Mouse (Mus musculus) left cerebral cortex, adult 2 months (tissue): ENCODE data around the gene Sh2d7. TPM values are rescaled to one million over a fixed set of nuclear protein-coding genes. Genes with fewer than 3 reads are reported as not detected.
A peak's percentile ranks its signal among the peaks of the same experiment; 100 is the strongest.

Experiments used
- DNase-seq, 2 experiments: peaks; one replicate each; pipeline ENCODE4 v3.0.0; 2021 to 2022; ENCODE audit warnings: low spot score in 2 of 2, mixed read lengths in 1 of 2; ENCODE audit errors: extremely low spot score in 1 of 2
- H3K27ac ChIP-seq: fragments of 200-600 bp; 2 replicates; pipeline ENCODE4 v1.8.1; 2022
- H3K4me3 ChIP-seq: fragments of 200-600 bp; 2 replicates; pipeline ENCODE4 v1.8.1; 2022
- CTCF ChIP-seq: fragments of 200-600 bp; IDR thresholded peaks from 2 replicates; pipeline ENCODE4 v1.8.1; 2022; ENCODE audit warnings: antibody characterized with exemption, mild to moderate bottlenecking, moderate library complexity
- intact Hi-C: fragments of 180-260 bp; cut with DNase I; formaldehyde crosslinking; loops from one replicate; pipeline ENCODE4 v1.15.1; 2025
- total RNA-seq, 2 experiments: library from RNA; stranded (reverse); gene quantifications; 2 replicates each; pipeline ENCODE4 v1.2.3; 2021

The Sh2d7 gene
- total RNA-seq, 2 experiments from 2014 or later = 0.11 TPM; not detected in 1

- intact Hi-C loops = loop anchor here (5.0 kb wide), 2 partner anchors 80 to 150 kb away; no protein-coding TSS in a partner anchor
- no peak for DNase-seq
- Histone ChIP-seq H3K4me3 (no peak overlapping the region), H3K27ac (no peak overlapping the region)
- TF ChIP-seq CTCF = peak; percentile 49
Measured at GRCm38 (mm10) chr9:54527694-54528093, 11.1 kb upstream of the Sh2d7 start.

DNA sequence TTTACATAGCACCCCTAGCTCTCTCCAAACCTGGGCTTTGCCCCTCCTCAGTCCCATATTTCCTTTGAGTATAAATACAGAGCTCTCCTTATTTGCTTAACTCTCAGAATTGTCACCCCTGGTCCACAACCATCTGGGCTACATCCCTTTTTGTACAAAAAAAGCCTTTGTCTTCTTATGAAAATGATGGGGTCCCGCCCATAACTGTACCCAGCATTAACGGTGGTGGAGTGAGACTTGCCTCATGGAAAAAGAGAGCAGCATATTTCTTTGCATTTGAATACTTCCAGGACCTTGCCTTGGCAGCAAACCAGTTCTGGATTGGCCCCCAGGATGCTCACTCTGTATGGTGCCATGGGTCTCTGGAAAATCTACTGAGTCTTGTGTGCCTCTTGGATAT lies 8.8 kb upstream of the Sh2d7 start:
- intact Hi-C loops = loop anchor here (5.0 kb wide), 2 partner anchors 77 to 147 kb away; no protein-coding TSS in a partner anchor
- Histone ChIP-seq H3K27ac (no peak overlapping the region), H3K4me3 (no peak overlapping the region)
- no peak for TF ChIP-seq CTCF
- no peak for DNase-seq

GRCm38 (mm10) chr9:54530836-54531235 lies 7.9 kb upstream of the Sh2d7 start:
- TF ChIP-seq CTCF = no peak
- Histone ChIP-seq H3K27ac (no peak overlapping the region), H3K4me3 (no peak overlapping the region)
- DNase-seq = no peak
- intact Hi-C loops = no loop called here

- Histone ChIP-seq H3K4me3 (no peak overlapping the region), H3K27ac (no peak overlapping the region)
- TF ChIP-seq CTCF = no peak
- no peak for DNase-seq
- intact Hi-C loops = no loop called here
Measured at GRCm38 (mm10) chr9:54531421-54531820, 7.4 kb upstream of the Sh2d7 start.

DNA sequence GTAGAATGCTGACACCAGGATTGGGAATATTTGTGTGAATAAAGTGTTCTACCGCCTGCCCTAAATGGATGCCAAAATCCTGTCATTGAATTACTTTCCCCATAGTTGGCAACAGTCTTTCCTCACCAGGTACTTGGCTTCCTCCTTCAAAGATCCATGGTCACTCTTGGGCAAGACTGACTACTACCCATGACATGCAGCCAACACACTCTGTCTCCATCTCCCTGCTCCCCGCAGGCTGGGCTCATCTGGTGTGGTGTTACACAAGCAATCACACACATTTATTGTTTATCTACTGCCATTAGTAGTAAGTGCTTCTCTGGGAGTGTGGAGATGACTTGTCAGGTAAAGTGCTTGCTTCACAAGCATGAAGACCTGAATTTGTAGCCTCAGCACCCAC lies 5.9 kb upstream of the Sh2d7 start:
- TF ChIP-seq CTCF = no peak
- intact Hi-C loops = no loop called here
- no peak for DNase-seq
- H3K27ac ChIP-seq = no peak overlapping the region
- no peak overlapping the region for H3K4me3 ChIP-seq

DNA sequence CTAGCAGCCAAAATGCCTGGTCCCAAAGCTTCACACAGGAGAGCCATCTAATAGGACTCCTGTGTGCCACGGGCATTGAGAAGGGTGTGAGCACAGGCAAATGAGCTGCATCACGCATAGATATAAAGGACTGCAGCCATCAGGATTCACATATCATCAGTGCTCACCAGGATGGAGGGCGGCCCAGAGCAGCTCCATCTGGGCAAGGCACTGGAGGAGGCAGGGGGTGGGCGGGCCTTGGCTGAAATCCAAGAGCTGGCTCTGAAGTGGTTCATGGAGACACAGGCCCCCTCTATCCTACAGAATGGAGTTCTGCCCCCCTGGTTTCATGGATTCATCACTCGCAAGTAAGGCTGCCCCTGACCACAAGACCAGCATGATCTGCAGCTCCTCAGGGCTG lies 4.8 kb upstream of the Sh2d7 start:
- no peak overlapping the region for H3K4me3 ChIP-seq
- peak; percentile 66 to 77 for DNase-seq
- peak overlapping the region; percentile 24; the same call in 1 of the 2 replicates for H3K27ac ChIP-seq
- intact Hi-C loops = no loop called here
- no peak for TF ChIP-seq CTCF

DNA sequence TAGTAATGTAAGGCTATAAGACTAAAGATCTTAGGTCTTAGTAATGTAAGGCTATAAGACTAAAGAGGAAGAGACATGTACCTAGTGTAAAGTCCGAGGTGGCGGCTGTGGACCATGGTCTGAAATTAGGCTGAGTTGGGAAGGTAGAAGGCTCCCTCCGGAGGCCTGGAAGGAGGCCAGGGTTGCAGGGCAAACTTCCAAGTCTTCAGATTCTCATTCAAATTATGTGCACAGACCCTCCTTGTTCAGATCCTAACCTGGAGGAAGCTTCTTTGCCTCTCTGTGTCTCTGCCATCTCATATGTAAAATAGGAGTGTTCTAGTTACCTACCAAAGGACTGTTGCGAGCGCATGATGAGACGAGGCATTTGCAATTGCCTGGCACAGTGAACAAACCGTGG lies 2.5 kb upstream of the Sh2d7 start:
- intact Hi-C loops = no loop called here
- H3K4me3 ChIP-seq = no peak overlapping the region
- H3K27ac ChIP-seq = no peak overlapping the region
- no peak for TF ChIP-seq CTCF
- DNase-seq = no peak

- H3K27ac ChIP-seq = no peak overlapping the region
- TF ChIP-seq CTCF = no peak
- no peak overlapping the region for H3K4me3 ChIP-seq
- no peak for DNase-seq
- intact Hi-C loops = no loop called here
Measured at GRCm38 (mm10) chr9:54537030-54537429, 1.8 kb upstream of the Sh2d7 start.

- DNase-seq = no peak
- TF ChIP-seq CTCF = no peak
- intact Hi-C loops = no loop called here
- no peak overlapping the region for H3K27ac ChIP-seq
- H3K4me3 ChIP-seq = no peak overlapping the region
Measured at GRCm38 (mm10) chr9:54537480-54537879, 1.3 kb upstream of the Sh2d7 start.

DNA sequence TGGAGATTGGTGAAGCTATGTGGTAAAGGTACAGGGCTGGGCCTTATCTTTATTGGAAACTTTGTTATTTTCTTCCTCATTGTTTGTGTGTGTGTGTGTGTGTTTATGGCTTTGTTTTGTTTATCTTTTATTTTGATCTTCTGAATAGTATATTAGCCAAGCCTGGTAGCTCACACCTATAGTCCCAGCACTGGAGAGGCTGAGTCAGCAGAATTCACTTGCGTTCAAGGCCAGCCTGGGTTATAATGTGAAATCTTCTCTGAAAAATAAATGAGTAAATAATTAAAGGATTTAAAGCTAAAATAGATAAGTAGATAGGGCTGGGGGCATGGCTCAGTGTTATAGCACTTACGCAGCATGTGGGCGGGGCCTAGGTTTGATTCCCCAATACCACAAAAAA lies 540 bp upstream of the Sh2d7 start:
- TF ChIP-seq CTCF = no peak
- no peak for DNase-seq
- Histone ChIP-seq H3K27ac (no peak overlapping the region), H3K4me3 (no peak overlapping the region)
- intact Hi-C loops = no loop called here

DNA sequence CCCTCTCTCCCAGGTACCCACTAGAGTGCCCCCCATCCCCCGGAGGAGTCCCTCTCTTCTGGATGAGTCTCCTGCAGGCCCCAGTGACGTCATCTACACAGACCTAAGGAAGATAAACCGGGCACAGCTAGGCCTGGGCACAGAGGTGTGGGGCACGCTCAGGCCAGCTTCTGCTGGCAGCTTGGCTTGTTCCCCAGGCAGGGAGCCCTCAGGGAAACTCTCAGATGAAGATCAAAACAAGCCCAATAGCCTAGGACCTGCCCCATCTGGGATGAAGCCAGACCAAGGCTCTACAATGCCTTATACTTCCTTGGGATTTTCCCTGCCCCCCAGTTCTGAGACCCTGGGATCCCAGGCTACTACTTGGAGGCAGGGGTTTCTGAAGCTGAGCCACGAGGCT lies 2.0 kb downstream of the Sh2d7 start:
- no peak for DNase-seq
- H3K27ac ChIP-seq = no peak overlapping the region; the same call in 1 of the 2 replicates
- intact Hi-C loops = no loop called here
- TF ChIP-seq CTCF = no peak
- no peak overlapping the region for H3K4me3 ChIP-seq

DNA sequence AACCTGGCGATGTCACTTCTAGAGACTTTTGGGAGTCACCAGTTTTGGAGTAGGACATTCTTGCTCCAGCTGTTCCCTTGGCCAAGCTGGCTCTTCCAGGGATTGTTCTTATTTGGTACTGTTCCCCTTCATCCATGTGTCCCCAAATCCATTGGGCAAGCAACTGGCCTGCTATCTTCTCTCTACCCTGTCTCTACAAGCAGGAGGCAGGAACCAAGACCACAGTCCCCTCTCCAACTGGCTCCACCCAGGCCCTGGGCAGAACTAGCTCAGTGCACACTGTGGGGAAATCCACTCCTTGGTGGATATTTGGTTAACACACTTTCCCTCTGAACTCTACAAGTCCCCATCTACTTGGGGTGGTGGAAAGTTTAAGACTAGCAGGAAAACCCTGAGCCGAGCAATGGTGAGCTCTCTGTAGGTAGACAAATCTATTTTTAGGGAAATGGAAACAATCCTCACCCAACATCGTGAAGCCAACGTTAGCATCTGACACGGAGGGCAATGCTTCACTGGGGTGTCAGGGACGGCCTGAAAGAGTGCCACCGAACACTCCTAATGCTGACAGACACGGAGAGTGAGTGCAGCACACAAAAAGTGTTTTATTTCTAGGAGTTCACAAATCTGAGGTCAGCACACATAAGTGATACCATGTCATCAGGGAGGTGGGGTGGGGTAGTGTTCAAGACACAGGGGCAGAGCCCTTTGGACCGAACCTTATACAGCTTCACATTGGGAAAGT lies 5.6 kb downstream of the Sh2d7 start:
- intact Hi-C loops = no loop called here
- Histone ChIP-seq H3K4me3 (no peak overlapping the region), H3K27ac (no peak overlapping the region)
- DNase-seq = no peak
- TF ChIP-seq CTCF = no peak

GRCm38 (mm10) chr9:54544954-54545315 lies 6.2 kb downstream of the Sh2d7 start:
- no peak overlapping the region for H3K4me3 ChIP-seq
- TF ChIP-seq CTCF = no peak
- H3K27ac ChIP-seq = no peak overlapping the region
- intact Hi-C loops = loop anchor here (5.0 kb wide), 1 partner anchor 58 kb away; no protein-coding TSS in a partner anchor
- DNase-seq = no peak
